Mouse (Mus musculus) thymus, postnatal 25 days (tissue): Measurements from ENCODE around the gene Rasal2.

Experiments
- DNase-seq: peaks from one replicate; pipeline ENCODE4 v3.0.0; 2022

Gene Rasal2

DNA sequence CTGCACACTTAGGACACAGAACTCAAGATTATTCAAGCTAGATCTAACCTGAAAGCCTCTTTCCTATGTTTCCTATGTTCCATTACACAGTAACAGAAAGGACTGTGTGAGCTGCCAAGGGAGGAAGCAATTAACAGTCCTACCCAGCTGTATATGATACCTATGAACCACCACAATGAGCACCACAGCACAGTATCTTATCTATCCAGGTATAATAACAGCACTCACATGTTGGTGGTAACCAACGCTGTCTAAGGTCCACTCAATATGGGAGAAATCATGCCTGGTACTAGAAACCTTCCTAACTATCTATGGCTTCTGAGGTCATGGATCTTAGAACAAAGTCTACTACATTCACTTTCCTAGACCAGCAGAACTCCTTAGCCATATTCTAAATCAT is 89.3 kb downstream of the Rasal2 start:
- no peak for DNase-seq

DNA sequence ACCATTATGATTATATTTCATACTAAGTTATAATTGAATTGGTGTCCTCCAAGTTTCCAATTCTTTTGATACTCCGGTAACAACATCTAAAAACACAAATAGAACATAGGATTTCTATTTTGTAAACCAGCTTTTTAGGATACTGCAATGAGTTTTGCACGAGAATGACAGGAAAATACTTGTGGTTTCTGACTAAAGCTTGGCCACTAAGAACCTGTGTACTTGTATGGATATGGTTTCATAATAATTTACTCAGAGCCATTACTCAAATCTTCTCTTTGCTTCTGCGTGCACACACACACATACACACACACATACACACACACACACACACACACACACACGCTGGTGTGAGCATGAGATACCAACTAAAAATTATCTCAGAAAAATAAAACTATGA is 93.5 kb downstream of the Rasal2 start:
- DNase-seq = no peak

DNA sequence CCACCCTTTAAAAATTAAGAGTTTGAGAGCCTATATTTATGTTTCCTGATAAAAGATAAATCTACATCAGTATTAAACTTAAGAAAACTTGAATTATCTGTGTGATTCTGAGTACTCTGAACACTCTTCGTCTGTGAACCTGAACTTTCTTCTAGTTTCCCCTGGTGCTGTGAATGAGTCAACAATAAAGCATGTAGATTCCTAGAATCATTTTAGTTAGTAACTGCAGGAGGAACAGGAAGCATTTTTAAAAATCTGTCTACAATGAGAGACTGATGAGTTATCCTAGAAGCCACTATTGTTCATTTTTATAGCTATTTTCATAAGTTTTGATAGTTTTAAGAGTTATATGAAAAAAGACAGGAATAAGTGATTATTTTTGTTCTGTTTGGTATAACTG is 111.1 kb downstream of the Rasal2 start:
- DNase-seq = no peak

DNA sequence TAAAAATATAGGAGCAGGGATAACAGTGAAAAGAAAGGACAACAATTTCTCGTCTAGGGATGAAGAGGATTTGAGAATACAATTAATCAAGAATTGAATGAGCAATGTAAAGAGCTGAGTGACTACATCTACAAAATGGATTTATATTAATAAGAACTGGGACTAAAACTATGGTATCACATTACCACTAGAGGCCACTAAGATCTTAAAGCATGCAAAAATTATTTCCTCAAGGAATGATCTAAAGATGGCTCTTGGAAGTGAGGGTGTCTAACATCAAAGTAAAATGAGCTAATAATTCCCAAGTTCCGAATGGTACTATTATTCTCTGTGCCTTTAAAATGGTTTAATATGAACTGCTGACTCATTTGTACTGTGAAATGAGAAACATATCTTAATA is 112.8 kb downstream of the Rasal2 start:
- DNase-seq = no peak

DNA sequence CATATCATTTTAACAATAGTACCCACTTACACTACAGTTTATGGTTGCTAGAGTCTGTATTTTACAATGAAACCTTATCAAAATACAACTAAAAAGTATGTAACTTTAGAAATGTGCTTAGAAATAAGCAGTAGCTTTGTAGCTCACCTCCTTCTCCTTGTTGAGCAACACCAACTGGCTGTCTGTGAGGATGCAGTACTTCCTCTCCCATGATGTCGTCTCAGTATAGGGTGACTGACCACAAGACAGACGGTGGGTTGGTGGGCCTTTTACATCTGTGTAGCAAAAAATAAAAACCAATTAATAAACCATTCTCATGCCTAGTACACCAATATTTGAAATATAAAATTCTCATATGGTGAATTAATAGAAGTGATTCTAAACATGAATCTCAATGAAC is 113.4 kb downstream of the Rasal2 start:
- DNase-seq = no peak

DNA sequence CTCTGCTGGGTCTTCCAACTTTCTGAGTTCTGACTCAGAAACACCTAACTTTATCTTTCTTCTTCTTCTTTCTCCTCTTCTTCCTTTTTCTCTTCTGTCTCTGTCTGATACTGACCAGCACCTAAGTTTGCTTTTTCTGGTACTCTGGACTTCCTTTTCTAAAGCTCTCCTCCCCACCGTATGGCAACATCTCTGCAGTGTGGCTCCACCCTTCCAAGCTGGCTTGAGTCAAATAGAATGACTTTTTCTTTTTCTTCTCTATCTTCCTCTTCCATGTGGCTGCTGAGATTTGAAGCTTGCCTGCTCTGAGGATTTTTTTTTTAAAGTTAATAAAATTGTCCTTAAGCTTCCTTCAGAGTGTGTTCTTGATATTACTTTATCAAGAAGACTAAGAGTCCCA is 115.3 kb downstream of the Rasal2 start:
- no peak for DNase-seq

DNA sequence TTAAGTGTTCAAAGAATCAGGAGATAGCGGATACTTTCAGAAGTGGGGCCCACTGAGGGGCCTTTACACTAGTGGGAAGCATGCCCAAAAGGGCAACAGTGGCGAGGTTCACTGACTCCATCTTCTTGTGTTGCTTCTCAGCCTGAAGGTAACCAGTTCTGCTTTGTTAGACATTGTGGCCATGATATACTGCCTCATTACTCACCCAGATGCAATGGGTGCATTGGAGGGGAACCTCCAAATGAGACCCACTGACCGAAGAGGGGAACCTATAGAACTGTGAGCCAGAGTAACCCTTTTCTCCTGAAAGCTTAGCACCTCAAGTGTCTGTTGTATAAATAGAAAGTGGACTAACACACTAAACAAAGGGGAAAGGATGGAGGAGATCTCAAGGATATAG is 116.5 kb downstream of the Rasal2 start:
- no peak for DNase-seq

DNA sequence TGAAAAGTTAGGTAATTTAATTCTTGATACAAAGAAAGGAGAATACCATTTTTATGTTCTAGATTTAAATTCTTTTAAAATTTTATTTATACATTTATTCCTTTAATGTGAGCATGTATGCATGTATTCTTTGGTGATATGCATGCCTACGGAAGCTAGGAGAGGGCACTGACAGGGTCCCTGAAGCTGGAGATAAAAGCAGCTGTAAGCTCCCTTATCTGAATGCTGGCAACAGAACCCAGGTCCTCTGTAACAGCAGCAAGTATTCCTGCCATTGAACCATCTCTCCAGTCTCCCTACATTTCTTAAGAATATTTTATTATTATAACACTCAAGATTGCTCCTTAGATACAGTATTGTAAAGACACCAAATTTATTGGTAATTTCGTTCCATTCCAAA is 122.2 kb downstream of the Rasal2 start:
- DNase-seq = no peak

DNA sequence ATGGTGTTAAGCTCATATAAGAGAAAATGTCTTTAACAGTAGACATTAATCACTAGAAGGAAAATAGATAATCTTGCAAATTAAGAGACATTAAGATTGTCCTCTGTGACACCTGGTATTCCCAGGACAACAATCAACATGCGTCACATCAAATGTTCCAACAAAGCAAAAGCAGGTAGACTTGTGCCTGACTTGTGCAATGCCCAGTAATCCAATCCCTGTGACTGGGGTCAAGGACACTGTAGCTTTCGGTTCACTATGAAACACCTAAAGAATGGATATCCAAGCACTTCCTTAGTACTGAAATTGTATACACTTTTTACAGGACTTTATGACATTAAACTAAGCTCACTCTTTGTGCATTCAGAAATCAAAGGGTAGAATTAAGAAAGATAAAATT is 123.1 kb downstream of the Rasal2 start:
- no peak for DNase-seq

DNA sequence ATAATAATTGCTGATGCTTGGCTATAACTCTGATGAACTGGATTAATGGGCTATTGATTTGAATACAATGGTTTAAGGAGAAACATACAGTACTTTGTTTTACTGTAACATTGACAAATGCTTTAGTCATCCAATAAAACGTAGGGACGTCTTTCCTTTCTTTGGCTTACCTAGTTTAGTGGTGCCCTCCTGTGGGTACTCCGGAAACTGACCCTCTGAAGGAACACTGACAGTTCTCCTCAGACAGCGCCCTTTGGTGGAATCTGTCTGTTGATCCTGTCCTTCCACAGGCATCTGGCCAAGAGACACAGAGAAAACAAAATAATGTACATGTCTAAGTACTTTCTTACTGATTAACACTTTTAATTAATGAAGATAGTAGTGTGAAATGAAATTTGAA is 125.8 kb downstream of the Rasal2 start:
- DNase-seq = no peak

DNA sequence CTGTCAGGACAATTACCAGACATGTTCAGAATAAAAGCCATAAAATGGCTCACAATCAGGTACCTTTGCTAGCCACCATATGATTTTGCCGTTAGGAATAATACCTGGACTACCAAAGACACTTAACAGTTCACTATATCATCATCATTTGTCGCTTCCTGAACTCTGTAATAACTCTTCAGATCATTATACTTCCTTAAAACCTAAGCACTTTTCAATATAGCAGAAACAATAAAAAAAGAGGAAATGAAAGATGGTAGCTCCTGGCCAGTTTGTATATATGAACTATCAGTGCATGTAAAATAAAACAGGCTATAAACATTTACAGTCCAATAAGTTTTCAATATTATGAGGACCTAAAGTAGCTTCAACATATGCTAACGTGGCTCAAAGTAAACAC is 127.0 kb downstream of the Rasal2 start:
- no peak for DNase-seq

DNA sequence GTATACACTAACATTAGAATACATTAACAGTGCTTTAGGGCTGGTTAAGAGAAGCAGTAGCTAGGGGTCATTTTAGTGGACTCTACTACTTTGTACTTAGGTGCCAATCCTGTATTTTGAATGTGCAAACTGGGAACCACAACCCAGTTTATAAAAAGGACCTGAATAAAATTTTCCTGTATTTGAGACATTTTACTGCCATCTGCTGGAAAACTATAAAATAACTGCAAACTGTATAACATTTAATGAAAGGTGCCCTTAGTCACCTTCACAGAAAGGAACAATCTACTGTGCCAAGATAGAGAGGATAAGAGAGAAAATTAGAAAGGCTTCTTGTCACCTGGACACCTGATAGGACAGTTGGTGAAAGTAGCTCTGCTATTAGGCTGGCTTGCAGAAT is 131.6 kb downstream of the Rasal2 start:
- DNase-seq = no peak

DNA sequence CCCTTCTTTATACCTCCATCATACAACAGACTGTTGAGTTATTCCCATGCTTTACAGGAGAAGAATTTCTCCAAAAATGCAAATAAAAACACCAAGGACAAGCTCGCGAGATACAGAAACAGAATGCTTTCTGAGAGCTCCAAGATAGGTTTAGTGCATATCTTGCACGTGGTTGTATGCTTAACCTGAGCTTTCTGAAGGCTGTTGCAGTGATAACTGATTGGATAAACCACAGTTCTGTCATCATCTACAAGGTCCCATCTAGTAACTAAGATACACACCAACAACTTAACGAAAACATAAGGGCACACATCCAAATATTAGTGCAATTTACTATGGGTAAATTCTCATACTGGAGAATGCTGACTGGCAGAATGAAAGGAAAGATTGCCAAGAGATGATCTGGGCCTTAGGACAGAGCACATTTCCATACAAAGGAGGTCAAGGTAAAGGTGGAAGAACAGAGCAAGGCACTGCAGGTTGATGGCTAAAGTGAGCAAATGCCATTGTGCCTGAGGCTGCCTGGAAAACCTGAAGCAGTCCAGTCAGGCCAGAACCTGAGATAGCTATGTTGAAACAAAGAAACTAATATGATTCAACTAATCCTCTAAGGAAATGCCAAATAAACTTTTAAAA is 136.6 kb downstream of the Rasal2 start:
- DNase-seq = no peak

DNA sequence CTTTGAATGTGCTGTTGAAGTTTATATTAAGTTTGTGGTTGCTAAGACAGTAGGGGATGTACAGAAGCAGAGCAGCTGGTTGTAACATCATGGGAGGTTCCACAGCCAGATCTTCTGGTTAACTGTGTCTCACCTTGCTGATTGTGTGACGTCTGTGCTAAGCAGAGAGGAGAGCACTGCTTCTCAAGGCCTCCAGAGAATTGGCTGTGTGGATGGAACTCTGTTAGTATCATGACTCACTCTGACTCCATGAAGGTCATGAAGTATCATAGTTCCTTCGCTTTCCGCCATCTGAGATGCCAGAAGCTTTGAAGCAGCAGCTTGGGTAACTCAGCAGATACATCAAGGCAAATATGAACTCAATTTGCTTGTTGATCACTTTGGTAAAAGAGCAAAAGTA is 144.5 kb downstream of the Rasal2 start:
- no peak for DNase-seq

DNA sequence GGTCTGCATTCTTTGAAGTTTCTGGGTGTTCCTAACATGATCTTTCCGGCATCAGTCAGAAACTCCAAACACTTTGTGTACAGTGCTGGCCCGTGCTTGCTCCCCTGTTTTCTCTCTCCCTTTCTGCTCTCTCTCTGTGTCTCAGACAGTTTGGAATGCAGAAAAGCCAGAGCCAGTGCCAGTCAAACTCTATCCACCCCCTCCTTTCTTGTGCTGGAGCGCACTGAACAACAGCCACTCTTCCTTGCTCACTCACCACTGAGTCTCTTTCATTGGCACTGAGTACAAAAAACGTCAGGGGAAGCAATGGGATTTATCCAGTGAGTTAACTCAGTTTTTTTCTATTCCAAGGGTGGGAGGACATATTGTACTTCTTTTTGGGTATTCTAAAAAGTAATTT is 155.8 kb downstream of the Rasal2 start:
- DNase-seq = no peak

DNA sequence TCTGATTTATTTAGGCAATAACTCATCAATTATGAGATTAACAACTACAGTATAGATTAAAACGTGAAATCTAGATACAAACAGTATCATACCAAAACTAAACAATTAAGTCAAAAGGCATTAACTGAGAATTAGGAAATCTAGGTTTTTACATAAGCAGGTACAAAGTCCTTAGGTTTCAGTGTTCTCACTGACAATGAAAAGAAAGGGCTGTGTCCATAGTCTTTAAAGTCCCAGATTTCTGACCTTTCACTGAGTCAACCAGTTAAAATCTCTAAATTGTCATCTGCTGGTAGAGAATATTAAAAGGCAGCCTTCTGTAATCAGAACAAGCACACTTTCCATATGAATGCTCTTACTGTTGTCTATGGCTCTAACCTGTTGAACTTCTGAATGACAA is 156.6 kb downstream of the Rasal2 start:
- DNase-seq = no peak

DNA sequence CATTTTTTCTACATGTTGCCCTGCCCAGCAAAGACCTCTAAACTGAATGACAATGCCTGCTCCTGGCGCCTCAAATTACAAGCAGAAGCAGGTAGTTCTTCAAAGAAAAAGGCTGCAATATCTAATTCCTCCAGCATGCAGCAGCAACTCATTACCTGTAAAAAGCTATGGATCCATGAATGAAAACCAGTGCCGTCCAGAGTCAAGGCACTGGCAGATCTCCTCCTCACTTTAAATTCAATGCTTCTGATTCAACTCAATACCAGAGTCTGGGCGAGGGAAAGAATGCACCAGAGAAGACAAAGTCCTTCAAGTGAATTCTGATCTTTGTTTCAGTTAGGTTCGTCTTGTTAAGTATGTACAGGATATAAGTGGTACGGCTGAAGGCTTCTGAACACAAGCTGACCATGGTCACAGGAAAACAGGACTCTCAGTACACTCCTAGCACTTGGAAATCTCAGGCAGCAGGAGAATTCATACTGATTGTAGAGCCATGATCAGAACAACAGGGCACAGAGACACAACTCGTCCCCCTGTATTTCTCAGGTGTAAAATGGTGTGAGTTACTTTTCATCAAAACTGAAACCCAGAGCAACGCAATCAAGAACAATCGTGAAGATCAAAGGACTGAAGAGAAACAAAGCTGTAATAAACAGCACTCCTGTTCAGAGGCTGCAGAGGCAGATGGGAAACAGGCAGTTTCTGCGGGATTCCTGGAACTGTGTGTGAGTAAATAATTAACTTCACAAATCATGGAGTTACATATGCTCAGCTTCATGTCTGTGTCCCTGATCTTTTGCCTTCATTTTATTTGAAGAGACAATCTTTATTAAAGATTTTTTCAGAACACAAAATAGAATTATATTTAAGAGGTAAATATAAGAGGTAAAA is 158.6 kb downstream of the Rasal2 start:
- DNase-seq = no peak

DNA sequence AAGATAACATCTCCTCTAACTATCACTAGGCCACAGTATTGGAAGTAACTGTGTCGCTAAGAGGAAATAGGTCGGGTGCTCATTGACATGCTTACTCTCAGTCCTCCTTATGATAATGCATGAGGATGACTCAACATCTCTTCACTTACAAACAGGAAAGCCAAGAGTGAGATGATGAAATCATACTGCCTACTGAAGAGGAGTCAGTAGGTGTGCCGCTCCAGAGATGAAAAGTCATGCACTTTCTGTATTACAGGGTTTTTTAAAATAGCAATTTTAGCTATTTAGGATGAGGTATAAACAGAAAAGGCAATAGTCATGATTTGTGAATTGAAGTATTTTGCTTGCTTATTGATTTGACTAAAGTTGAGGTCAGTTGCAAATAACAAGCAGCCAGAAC is 164.3 kb downstream of the Rasal2 start:
- DNase-seq = no peak

DNA sequence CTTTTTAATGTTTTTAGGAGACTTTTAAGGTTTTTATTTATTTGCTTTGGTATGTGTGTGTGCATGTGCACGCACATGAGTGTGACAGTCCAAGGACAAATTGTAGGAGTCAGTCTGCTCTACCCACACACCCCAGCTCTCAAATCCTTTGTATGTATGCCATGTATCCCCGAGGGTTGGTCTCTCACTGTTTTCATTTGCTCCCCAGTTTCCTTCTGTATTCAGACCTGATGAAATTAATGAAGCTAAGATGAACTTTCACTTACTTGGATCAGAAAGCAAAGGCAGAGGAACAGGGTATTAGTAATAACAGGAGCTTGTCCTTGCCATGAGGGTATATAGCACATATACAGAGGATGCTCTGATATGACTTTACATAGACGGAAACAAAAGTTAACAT is 165.1 kb downstream of the Rasal2 start:
- DNase-seq = no peak

DNA sequence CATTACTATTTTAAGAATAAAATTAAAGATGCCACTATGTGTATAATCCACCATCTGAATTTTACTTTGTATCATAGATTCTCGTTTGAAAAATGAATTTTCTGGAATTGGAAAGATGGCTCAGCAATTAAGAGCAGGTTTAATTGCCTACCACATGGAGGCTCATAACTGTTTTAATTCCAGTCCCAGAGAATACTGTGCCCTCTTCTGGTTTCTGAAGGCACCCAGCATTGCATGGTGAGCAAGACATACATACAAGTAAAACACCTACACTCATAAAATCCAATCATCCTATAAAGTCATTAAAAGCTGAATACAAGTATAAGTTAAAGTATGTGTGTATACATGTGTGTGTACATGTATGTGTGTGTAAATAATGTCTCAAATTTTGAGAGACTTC is 165.6 kb downstream of the Rasal2 start:
- DNase-seq = no peak

DNA sequence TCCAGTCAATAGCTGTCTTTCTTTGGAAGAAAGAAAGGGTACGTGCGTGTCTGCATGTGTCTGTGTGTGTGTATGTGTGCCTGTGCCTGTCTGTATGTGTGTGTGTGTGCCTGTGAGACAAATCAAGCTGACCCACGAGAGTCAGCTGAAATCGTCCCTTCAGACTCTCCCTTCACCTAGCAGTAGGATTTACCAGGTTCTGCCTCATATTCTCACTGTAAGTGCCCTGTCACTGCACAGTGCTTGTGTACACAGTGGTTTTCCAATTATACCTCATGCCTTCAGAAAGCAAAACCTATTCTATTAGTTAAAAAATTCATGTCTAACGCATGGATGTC is 168.0 kb downstream of the Rasal2 start:
- no peak for DNase-seq

DNA sequence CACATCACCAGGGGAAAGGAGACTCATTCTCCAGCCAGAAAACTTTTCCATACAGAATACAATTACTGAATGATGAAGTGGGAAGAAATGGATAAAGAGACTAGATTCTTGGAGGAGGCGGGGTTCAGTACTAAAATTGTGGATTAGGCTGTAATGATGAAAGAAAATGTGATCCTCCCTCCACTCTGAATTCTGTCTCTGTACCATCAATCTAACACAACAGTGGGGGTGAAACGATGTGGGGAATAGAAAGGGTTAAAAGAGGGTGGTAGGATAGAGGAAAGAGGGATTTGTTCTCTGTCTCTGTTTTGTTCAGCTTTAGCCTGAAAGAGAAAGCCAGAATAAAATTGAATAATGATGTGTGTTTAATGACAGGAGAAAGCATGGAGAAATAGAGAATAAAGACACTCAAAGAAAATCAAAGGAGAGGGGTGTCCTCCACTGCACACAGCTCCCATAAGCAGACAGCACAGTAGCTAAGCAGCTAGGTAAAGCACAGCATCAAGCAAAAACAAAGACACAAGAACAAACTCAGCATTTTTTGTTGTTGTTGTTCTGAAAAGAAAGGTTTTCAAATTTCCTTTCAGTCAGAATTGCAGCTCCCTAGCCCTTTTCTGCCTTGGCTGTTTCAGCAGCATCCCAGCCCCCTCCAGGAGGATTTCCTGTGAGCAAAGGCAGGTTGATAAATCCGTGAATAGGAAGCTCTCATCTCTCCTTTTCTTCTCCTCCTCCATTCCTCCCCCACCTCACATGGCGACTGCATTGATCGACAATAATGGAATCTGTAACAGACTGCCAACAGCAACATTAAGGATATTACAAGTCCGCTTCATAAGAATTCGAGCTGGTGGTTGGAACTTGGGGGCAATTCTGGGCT is 168.6 kb downstream of the Rasal2 start:
- no peak for DNase-seq

DNA sequence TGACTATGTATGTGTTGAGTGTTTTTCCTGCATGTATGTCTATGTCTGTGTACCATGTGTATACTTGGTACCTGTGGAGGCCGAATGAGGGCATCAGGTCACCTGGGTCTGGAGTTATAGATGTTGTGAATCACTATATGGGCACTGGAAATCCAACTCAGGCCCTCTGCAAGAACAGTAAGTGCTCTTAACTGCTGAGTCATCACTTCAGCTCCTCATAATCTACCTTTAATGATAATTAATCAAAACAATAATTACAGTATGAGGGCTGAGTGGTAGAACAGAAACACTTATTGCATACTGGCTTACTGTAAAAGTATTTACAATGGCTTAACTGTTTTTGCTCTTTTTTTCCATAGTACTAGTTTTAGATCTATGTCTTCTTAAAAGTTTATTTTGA is 172.7 kb downstream of the Rasal2 start:
- no peak for DNase-seq
